Mouse (Mus musculus) ovary, postnatal 14 days (tissue): ENCODE results near the gene Sbno2.

Source experiments
- DNase-seq: peaks from one replicate; pipeline ENCODE4 v3.0.0; 2022; ENCODE audit warnings: low spot score

Gene Sbno2

GRCm38 (mm10) chr10:80141786-80142529, 36.6 kb upstream of the Sbno2 start:
- no peak for DNase-seq

- peak; percentile 88 for DNase-seq
Observed at GRCm38 (mm10) chr10:80141243-80141642, 35.9 kb upstream of the Sbno2 start.

GRCm38 (mm10) chr10:80140666-80141035, 35.3 kb upstream of the Sbno2 start, which contains the start of gene Cbarp:
Gene Cbarp (minus strand): TSS chr10:80140835.
- DNase-seq, result no peak

GRCm38 (mm10) chr10:80139975-80140665, 34.7 kb upstream of the Sbno2 start:
- no peak for DNase-seq

GRCm38 (mm10) chr10:80139439-80139775, 34.0 kb upstream of the Sbno2 start:
- no peak for DNase-seq

GRCm38 (mm10) chr10:80138553-80139438, 33.4 kb upstream of the Sbno2 start, which contains the start of gene Atp5d:
Gene Atp5d (plus strand): TSS chr10:80138632.
- DNase-seq, result no peak

- DNase-seq, result no peak
Observed at GRCm38 (mm10) chr10:80137626-80138552, 32.5 kb upstream of the Sbno2 start.

- no peak for DNase-seq
Observed at GRCm38 (mm10) chr10:80136952-80137625, 31.7 kb upstream of the Sbno2 start.

- no peak for DNase-seq
Observed at GRCm38 (mm10) chr10:80136179-80136951, 31.0 kb upstream of the Sbno2 start.

- no peak for DNase-seq
Observed at GRCm38 (mm10) chr10:80135641-80136040, 30.3 kb upstream of the Sbno2 start.

- no peak for DNase-seq
Observed at GRCm38 (mm10) chr10:80135161-80135560, 29.8 kb upstream of the Sbno2 start.

GRCm38 (mm10) chr10:80134421-80134820, 29.1 kb upstream of the Sbno2 start:
- DNase-seq, result no peak

GRCm38 (mm10) chr10:80133226-80133849, 28.0 kb upstream of the Sbno2 start:
- no peak for DNase-seq

GRCm38 (mm10) chr10:80131952-80132350, 26.6 kb upstream of the Sbno2 start:
- no peak for DNase-seq

GRCm38 (mm10) chr10:80131316-80131951, 26.1 kb upstream of the Sbno2 start:
- no peak for DNase-seq

GRCm38 (mm10) chr10:80130403-80131031, 25.1 kb upstream of the Sbno2 start:
- DNase-seq, result no peak

- DNase-seq, result no peak
Observed at GRCm38 (mm10) chr10:80129846-80130245, 24.5 kb upstream of the Sbno2 start.

GRCm38 (mm10) chr10:80127920-80128319, 22.5 kb upstream of the Sbno2 start:
- no peak for DNase-seq
